Mouse (Mus musculus): ENCODE data around the gene Cela2a.

Gene Cela2a

GRCm38 (mm10) chr4:141826060-141826459, at the start of gene Cela2a:
TSS of gene Cela2a (minus strand) at chr4:141826160.
- DNase-seq (ENCODE audit: low read depth in 2 of 2, low spot score in 2 of 2): no peak

GRCm38 (mm10) chr4:141875481-141876108, 49.6 kb upstream of the Cela2a start:
- no peak for DNase-seq (ENCODE audit: low read depth in 2 of 2, low spot score in 2 of 2)

GRCm38 (mm10) chr4:141874601-141875460, 48.9 kb upstream of the Cela2a start, which contains the start of gene Efhd2:
TSS of gene Efhd2 (minus strand) at chr4:141874920.
- peak; percentile 37 to 66 for DNase-seq (ENCODE audit: low read depth in 2 of 2, low spot score in 2 of 2)

- DNase-seq (ENCODE audit: low read depth in 2 of 2, low spot score in 2 of 2): peak in 1 of 2 experiments; percentile 7
Observed at GRCm38 (mm10) chr4:141874111-141874600, 48.2 kb upstream of the Cela2a start.

GRCm38 (mm10) chr4:141872977-141873376, 47.0 kb upstream of the Cela2a start:
- DNase-seq (ENCODE audit: low read depth in 2 of 2, low spot score in 2 of 2): no peak

- DNase-seq (ENCODE audit: low read depth in 2 of 2, low spot score in 2 of 2): no peak
Observed at GRCm38 (mm10) chr4:141871909-141872308, 45.9 kb upstream of the Cela2a start.

- DNase-seq (ENCODE audit: low read depth in 2 of 2, low spot score in 2 of 2): no peak
Observed at GRCm38 (mm10) chr4:141871333-141871725, 45.4 kb upstream of the Cela2a start.

- DNase-seq (ENCODE audit: low read depth in 2 of 2, low spot score in 2 of 2): no peak
Observed at GRCm38 (mm10) chr4:141870666-141871332, 44.8 kb upstream of the Cela2a start.

GRCm38 (mm10) chr4:141869436-141870215, 43.7 kb upstream of the Cela2a start:
- DNase-seq (ENCODE audit: low read depth in 2 of 2, low spot score in 2 of 2): no peak

GRCm38 (mm10) chr4:141868051-141868450, 42.1 kb upstream of the Cela2a start:
- no peak for DNase-seq (ENCODE audit: low read depth in 2 of 2, low spot score in 2 of 2)

GRCm38 (mm10) chr4:141867498-141867897, 41.5 kb upstream of the Cela2a start:
- no peak for DNase-seq (ENCODE audit: low read depth in 2 of 2, low spot score in 2 of 2)

GRCm38 (mm10) chr4:141866933-141867490, 41.1 kb upstream of the Cela2a start:
- no peak for DNase-seq (ENCODE audit: low read depth in 2 of 2, low spot score in 2 of 2)

GRCm38 (mm10) chr4:141865600-141865999, 39.6 kb upstream of the Cela2a start:
- DNase-seq (ENCODE audit: low read depth in 2 of 2, low spot score in 2 of 2): no peak

GRCm38 (mm10) chr4:141865006-141865405, 39.0 kb upstream of the Cela2a start:
- no peak for DNase-seq (ENCODE audit: low read depth in 2 of 2, low spot score in 2 of 2)

GRCm38 (mm10) chr4:141864506-141864905, 38.5 kb upstream of the Cela2a start:
- DNase-seq (ENCODE audit: low read depth in 2 of 2, low spot score in 2 of 2): no peak

- no peak for DNase-seq (ENCODE audit: low read depth in 2 of 2, low spot score in 2 of 2)
Observed at GRCm38 (mm10) chr4:141863726-141864280, 37.8 kb upstream of the Cela2a start.

GRCm38 (mm10) chr4:141862867-141863266, 36.9 kb upstream of the Cela2a start:
- DNase-seq (ENCODE audit: low read depth in 2 of 2, low spot score in 2 of 2): no peak

- DNase-seq (ENCODE audit: low read depth in 2 of 2, low spot score in 2 of 2): no peak
Observed at GRCm38 (mm10) chr4:141861591-141862295, 35.8 kb upstream of the Cela2a start.

GRCm38 (mm10) chr4:141860246-141860841, 34.4 kb upstream of the Cela2a start:
- no peak for DNase-seq (ENCODE audit: low read depth in 2 of 2, low spot score in 2 of 2)

Measured in CD8-positive naive resting alpha-beta T cell, adult 2 months (primary cell).